Mouse (Mus musculus): ENCODE measurements around the gene Gm20388.
A peak's percentile ranks its signal among the peaks of the same experiment; 100 is the strongest.
"Not testable (repeated sequence)": the region's sequence is repeated elsewhere in the genome, so short reads cannot be mapped to it uniquely, and the experiment has no call there.

Gm20388 gene

GRCm38 (mm10) chr8:123527720-123528489 lies 3617.3 kb downstream of the Gm20388 start:
- no peak for DNase-seq (ENCODE audit: low spot score in 2 of 2)

- DNase-seq (ENCODE audit: low spot score in 2 of 2), result peak; percentile 2 to 3
Measured at GRCm38 (mm10) chr8:123536242-123536989, 3625.8 kb downstream of the Gm20388 start.

- DNase-seq (ENCODE audit: low spot score in 2 of 2), result peak; percentile 2
Measured at GRCm38 (mm10) chr8:123536990-123537380, 3626.3 kb downstream of the Gm20388 start.

DNA sequence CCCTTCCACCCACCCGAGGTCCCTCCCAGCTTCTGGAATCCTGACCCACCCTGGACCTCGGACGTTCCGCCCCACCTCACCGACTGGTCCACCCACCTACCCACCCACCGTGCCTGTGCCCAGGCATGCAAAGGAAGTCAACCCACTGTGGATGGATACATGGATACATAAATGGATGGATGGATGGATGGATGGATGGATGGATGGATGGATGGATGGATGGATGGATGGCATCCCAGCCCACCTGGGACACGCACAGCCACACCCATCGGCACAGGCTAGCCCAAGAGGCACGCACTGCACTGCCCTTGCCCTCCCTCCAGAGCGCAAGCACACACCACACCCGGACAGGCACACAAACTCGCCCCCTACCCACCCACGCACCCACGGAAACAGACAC lies 3627.0 kb downstream of the Gm20388 start:
- DNase-seq (ENCODE audit: low spot score in 2 of 2), result peak; percentile 36 to 56

DNA sequence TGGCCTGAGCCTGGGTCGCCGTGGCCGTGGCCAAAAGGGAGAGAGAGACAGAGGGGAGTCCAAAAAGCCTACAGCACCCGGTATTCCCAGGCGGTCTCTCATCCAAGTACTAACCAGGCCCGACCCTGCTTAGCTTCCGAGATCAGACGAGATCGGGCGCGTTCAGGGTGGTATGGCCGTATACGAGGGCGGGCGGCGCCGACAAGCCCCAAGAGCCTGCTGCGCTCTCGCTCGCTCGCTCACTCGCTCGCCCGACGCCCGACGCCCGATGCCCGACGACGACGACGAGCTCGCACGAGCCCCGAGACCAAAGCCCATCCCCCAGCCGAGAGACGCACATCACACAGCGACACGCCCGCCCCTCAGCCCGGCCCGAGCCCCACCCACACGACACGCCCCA lies 3653.6 kb downstream of the Gm20388 start:
- DNase-seq (ENCODE audit: low spot score in 2 of 2), result not testable (repeated sequence)

GRCm38 (mm10) chr8:123575386-123575785 lies 3664.7 kb downstream of the Gm20388 start:
- DNase-seq (ENCODE audit: low spot score in 2 of 2), result peak in 1 of 2 experiments; percentile 2

- DNase-seq (ENCODE audit: low spot score in 2 of 2), result peak; percentile 34 to 64
Measured at GRCm38 (mm10) chr8:123600666-123601172, 3690.1 kb downstream of the Gm20388 start.

GRCm38 (mm10) chr8:123601457-123601856 lies 3690.8 kb downstream of the Gm20388 start:
- not testable (repeated sequence) for DNase-seq (ENCODE audit: low spot score in 2 of 2)

DNA sequence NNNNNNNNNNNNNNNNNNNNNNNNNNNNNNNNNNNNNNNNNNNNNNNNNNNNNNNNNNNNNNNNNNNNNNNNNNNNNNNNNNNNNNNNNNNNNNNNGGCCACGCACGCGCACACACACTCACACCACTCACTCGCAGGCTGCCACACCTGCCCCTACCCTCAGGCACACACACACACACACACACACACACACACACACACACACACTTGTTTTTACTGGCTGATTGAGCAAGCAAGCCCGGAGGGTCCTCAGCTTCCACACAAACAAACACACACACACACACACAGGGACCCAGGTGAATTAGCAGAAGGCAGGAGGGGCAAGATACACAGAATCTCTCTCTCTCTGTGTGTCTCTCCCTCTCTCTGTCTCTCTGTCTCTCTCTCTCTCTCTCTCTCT lies 3702.0 kb downstream of the Gm20388 start:
- DNase-seq (ENCODE audit: low spot score in 2 of 2), result not testable (repeated sequence)

DNA sequence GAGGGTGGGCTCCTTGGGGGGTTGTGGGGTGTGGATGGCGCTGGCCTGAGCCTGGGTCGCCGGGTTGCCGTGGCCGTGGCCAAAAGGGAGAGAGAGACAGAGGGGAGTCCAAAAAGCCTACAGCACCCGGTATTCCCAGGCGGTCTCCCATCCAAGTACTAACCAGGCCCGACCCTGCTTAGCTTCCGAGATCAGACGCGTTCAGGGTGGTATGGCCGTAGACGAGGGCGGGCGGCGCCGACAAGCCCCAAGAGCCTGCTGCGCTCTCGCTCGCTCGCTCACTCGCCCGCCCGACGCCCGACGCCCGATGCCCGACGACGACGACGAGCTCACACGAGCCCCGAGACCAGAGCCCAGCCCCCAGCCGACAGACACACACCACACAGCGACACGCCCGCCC lies 3712.9 kb downstream of the Gm20388 start:
- not testable (repeated sequence) for DNase-seq (ENCODE audit: low spot score in 2 of 2)

DNA sequence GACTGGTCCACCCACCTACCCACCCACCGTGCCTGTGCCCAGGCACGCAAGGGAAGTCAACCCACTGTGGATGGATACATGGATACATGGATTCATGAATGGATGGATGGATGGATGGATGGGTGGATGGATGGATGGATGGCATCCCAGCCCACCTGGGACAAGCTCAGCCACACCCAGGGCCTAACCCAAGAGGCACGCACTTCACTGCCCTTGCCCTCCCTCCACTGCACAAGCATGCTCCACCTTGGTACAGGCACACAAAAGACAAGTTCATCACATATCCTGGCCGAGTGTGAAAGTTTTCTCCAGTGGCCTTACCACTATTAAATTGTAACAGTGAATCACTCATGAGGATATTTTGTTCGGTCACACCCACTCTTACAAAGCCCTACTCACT lies 3713.6 kb downstream of the Gm20388 start:
- no peak for DNase-seq (ENCODE audit: low spot score in 2 of 2)

- DNase-seq (ENCODE audit: low spot score in 2 of 2), result no peak
Measured at GRCm38 (mm10) chr8:123624702-123625101, 3714.1 kb downstream of the Gm20388 start.

GRCm38 (mm10) chr8:123625717-123626116 lies 3715.1 kb downstream of the Gm20388 start:
- DNase-seq (ENCODE audit: low spot score in 2 of 2), result no peak

GRCm38 (mm10) chr8:123627410-123628147 lies 3716.9 kb downstream of the Gm20388 start:
- no peak for DNase-seq (ENCODE audit: low spot score in 2 of 2)

- peak in 1 of 2 experiments; percentile 47 for DNase-seq (ENCODE audit: low spot score in 2 of 2)
Measured at GRCm38 (mm10) chr8:123628253-123628967, 3717.8 kb downstream of the Gm20388 start.

GRCm38 (mm10) chr8:123628968-123629755 lies 3718.5 kb downstream of the Gm20388 start:
- peak; percentile 38 to 76 for DNase-seq (ENCODE audit: low spot score in 2 of 2)

DNA sequence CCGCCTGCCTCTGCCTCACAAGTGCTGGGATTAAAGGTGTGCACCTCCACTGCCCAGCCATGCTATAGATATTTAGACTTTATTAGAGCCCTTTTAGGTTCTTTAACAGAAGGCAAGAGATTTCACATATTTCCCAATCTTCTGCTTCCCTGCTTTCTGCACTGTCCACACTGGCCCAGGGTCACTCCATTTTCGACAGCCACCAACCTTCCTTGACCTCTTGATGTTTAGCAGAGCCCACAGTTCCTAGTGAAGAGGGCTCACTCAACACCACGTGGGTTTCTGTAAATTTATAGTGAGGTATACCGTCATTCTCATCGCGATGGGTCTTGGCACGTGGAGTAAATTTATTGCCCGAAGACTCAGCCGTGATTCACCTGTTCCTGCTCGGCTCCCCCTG lies 3719.4 kb downstream of the Gm20388 start:
- no peak for DNase-seq (ENCODE audit: low spot score in 2 of 2)

DNA sequence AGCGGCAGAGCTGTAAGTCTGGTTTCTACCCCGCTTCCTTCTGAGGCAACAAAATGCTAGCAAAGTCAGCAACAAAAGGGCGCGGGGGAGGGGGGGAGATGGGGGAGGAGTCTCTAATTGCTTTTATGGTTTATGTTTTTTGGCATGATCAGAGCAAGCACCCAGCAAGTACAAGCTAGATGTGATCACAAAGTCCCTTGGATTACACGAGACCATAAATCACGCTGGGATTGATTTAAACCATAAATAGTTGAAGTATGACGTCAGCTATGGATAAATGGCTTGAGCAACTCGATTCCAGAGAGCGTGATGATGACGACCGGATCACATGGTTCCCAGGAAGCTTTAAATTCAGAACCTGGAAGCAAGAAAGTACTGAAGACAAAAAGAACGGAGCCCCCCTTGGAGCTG lies 3720.2 kb downstream of the Gm20388 start:
- DNase-seq (ENCODE audit: low spot score in 2 of 2), result no peak

DNA sequence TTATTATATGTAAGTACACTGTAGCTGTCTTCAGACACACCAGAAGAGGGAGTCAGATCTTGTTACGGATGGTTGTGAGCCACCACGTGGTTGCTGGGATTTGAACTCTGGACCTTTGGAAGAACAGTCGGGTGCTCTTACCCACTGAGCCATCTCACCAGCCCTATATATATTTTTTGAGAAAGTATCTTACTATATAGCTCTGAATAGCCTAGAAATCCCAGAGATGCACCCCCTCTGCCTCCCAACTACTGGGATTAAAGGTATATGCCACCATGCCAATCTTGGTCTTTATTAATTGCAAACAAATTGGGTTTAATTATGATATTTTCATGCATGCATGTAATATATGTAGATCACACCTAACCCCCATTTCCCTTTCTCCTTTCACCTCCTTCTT lies 3721.1 kb downstream of the Gm20388 start:
- DNase-seq (ENCODE audit: low spot score in 2 of 2), result not testable (repeated sequence)

DNA sequence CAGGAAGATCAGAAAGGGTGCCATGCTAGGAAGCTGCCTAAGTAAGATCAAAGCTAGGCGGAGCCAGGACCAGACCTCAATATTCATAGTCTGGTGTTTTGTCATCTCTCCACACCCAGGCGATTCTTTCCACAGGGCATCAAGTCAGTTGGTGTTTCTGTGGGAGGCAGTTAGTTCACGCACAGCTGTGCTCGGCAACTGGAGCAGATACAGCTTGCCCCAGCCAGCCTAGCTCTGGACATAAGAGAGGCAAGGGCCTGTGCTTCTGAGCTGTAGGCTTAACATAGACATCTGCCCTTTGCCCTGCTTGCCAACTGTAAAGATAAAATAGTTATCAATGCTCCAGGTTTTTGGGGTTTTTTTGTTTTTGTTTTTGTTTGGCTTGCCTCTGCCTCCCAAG lies 3721.6 kb downstream of the Gm20388 start:
- no peak for DNase-seq (ENCODE audit: low spot score in 2 of 2)

- no peak for DNase-seq (ENCODE audit: low spot score in 2 of 2)
Measured at GRCm38 (mm10) chr8:123633801-123634200, 3723.2 kb downstream of the Gm20388 start.
